Mouse (Mus musculus) frontal cortex, postnatal 25 days (tissue): ENCODE results near the gene Gm43191.
"Not testable (repeated sequence)": the region's sequence is repeated elsewhere in the genome, so short reads cannot be mapped to it uniquely, and the experiment has no call there.

ENCODE experiments used
- DNase-seq, 2 experiments: peaks; one replicate each; pipeline ENCODE4 v3.0.0; 2022; ENCODE audit warnings: low spot score in 2 of 2

Gm43191 gene

GRCm38 (mm10) chr3:116681160-116681559 is at the start of gene Gm43191:
TSS of gene Gm43191 (minus strand) at chr3:116681260.
- no peak for DNase-seq

- DNase-seq: no peak
Observed at GRCm38 (mm10) chr3:116729483-116730174, 48.6 kb upstream of the Gm43191 start.

GRCm38 (mm10) chr3:116726807-116727206 is 45.7 kb upstream of the Gm43191 start:
- no peak for DNase-seq

- no peak for DNase-seq
Observed at GRCm38 (mm10) chr3:116723496-116724481, 42.7 kb upstream of the Gm43191 start.

- no peak for DNase-seq
Observed at GRCm38 (mm10) chr3:116722980-116723379, 41.9 kb upstream of the Gm43191 start.

- DNase-seq: no peak
Observed at GRCm38 (mm10) chr3:116718951-116719350, 37.9 kb upstream of the Gm43191 start.

- DNase-seq: no peak
Observed at GRCm38 (mm10) chr3:116713031-116713430, 32.0 kb upstream of the Gm43191 start.

GRCm38 (mm10) chr3:116712436-116712881 is 31.4 kb upstream of the Gm43191 start, which contains the start of gene Slc35a3:
TSS of gene Slc35a3 (minus strand) at chr3:116712831.
- no peak for DNase-seq

GRCm38 (mm10) chr3:116711624-116712435 is 30.8 kb upstream of the Gm43191 start:
- peak; percentile 62 to 68 for DNase-seq

- DNase-seq: no peak
Observed at GRCm38 (mm10) chr3:116710941-116711340, 29.9 kb upstream of the Gm43191 start.

- DNase-seq: no peak
Observed at GRCm38 (mm10) chr3:116705637-116706204, 24.7 kb upstream of the Gm43191 start.

GRCm38 (mm10) chr3:116703835-116704234 is 22.8 kb upstream of the Gm43191 start:
- DNase-seq: no peak

GRCm38 (mm10) chr3:116702647-116703272 is 21.7 kb upstream of the Gm43191 start:
- DNase-seq: no peak

GRCm38 (mm10) chr3:116701601-116702000 is 20.5 kb upstream of the Gm43191 start:
- no peak for DNase-seq

- no peak for DNase-seq
Observed at GRCm38 (mm10) chr3:116698786-116699185, 17.7 kb upstream of the Gm43191 start.

GRCm38 (mm10) chr3:116695666-116695985 is 14.6 kb upstream of the Gm43191 start:
- DNase-seq: no peak

- no peak for DNase-seq
Observed at GRCm38 (mm10) chr3:116694955-116695665, 14.1 kb upstream of the Gm43191 start.

GRCm38 (mm10) chr3:116694312-116694711 is 13.3 kb upstream of the Gm43191 start:
- DNase-seq: no peak

- DNase-seq: not testable (repeated sequence)
Observed at GRCm38 (mm10) chr3:116664281-116664680, 16.8 kb downstream of the Gm43191 start.

GRCm38 (mm10) chr3:116662463-116662863 is 18.6 kb downstream of the Gm43191 start, which contains the start of gene Mfsd14a:
TSS of gene Mfsd14a (minus strand) at chr3:116662677.
- DNase-seq: peak; percentile 96 to 97
